Mouse (Mus musculus) MEL (cell line): ENCODE data around the gene Zfp414.
"Not testable (repeated sequence)": the region's sequence is repeated elsewhere in the genome, so short reads cannot be mapped to it uniquely, and the experiment has no call there.

ENCODE experiments used
- CTCF ChIP-seq, 3 experiments: IDR thresholded peaks in 2 of 3; conservative IDR thresholded peaks in 1 of 3; 2 replicates each; pipeline ENCODE4 v1.5.1; 2011 to 2012; ENCODE audit warnings: low read length in 3 of 3, low read depth in 2 of 3, mild to moderate bottlenecking in 2 of 3, improper control_type of control experiment in 1 of 3, inconsistent platforms in 1 of 3, mixed read lengths in 1 of 3, moderate library complexity in 1 of 3; ENCODE audit not compliant: control insufficient read depth in 1 of 3, insufficient read depth in 1 of 3, poor library complexity in 1 of 3, severe bottlenecking in 1 of 3
- HCFC1 ChIP-seq: IDR thresholded peaks from 2 replicates; pipeline ENCODE4 v1.6.1; 2012; ENCODE audit warnings: low read depth, mild to moderate bottlenecking, inconsistent platforms, low read length, improper control_type of control experiment, moderate library complexity
- POLR2AphosphoS5 ChIP-seq: IDR thresholded peaks from 2 replicates; pipeline ENCODE4 v1.6.1; 2012; ENCODE audit warnings: low read depth, borderline replicate concordance, mild to moderate bottlenecking, inconsistent platforms, low read length, moderate library complexity, mixed read lengths
- SIN3A ChIP-seq: IDR thresholded peaks from 2 replicates; pipeline ENCODE4 v1.6.1; 2012; ENCODE audit warnings: low read length, improper control_type of control experiment, inconsistent platforms
- ZC3H11A ChIP-seq: IDR thresholded peaks from 2 replicates; pipeline ENCODE4 v1.6.1; 2012; ENCODE audit warnings: low read depth, mild to moderate bottlenecking, inconsistent platforms, low read length, improper control_type of control experiment
- ZMIZ1 ChIP-seq: IDR thresholded peaks from 2 replicates; pipeline ENCODE4 v1.6.1; 2012; ENCODE audit warnings: low read depth, mild to moderate bottlenecking, inconsistent platforms, low read length, improper control_type of control experiment, moderate library complexity

GRCm38 (mm10) chr17:33613726-33614125 is 15.2 kb upstream of the Zfp414 start:
- not testable (repeated sequence) for TF ChIP-seq ZC3H11A; SIN3A; ZMIZ1; POLR2AphosphoS5; CTCF (IDR thresholded peaks at IDR 0.05 in 2 of 3, conservative IDR thresholded peaks at IDR 0.05 in 1 of 3; ENCODE audit: control insufficient read depth in 1 of 3, insufficient read depth in 1 of 3, low read depth in 2 of 3, low read length in 3 of 3, poor library complexity in 1 of 3, severe bottlenecking in 1 of 3); HCFC1
